Mouse (Mus musculus) stomach, postnatal 0 days (tissue): ENCODE measurements at regions not wholly inside any gene's neighbourhood (a gene's known extent, or its start where the extent isn't known, plus 50 kb on each side); places are given as distances from the start of the nearest gene placed in this dataset.

ENCODE experiments used
- CTCF ChIP-seq: IDR thresholded peaks from 2 replicates; pipeline ENCODE4 v1.5.1; 2016; ENCODE audit warnings: antibody characterized with exemption, low read depth, mild to moderate bottlenecking, moderate library complexity
- EP300 ChIP-seq: optimal IDR thresholded peaks from 2 replicates; pipeline ENCODE3; 2016; ENCODE audit warnings: antibody characterized with exemption

DNA sequence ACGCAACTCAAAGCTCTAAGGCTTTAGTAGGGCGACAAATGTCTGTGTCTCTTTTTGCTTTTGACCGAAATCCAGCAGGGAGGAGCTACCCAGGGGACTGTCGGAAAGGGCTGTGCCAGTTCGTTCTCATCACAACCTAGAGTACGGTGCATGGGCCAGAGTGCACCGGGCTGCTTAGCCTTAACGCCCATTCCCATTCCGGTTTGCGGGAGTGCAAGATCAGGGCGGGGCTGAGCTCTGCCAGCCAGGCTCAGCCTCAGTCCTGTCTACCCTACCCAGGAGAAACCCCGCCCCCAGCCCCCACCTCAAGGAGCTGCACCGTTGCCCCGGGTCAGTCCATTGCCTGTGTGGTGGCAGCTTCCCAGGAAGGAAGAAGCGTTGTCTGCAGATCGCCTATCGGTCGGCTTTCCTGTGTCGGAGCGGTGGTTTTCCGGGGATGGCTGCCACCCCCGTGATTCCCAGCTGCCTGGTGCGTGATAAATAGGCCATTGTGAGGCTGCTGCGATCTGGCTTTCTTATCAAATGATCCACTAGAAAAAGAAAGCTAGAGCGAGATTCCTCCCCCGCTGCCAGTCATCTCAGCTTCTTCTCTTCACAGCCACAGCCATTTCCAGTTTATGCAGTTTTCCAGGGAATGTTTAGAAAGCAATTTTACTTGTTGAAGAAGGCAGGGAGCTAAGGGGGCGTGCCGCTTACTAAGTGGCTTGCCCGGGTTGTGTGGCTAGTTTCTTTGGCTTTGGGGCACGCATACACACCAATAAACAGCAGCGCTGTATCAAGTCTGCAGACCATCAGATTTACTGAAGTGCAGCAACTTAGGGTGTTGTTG is 187.4 kb upstream of the Ankrd55 start:
- TF ChIP-seq CTCF, result no peak
- no peak for TF ChIP-seq EP300
